Mouse (Mus musculus) MEL (cell line): ENCODE results near the gene Myo18a. TPM values are rescaled to one million over a fixed set of nuclear protein-coding genes. Genes with fewer than 3 reads are reported as not detected.

ENCODE experiments used
- DNase-seq: peaks from one replicate; pipeline ENCODE4 v3.0.0; 2011; ENCODE audit warnings: low read depth, low spot score
- H3K27ac ChIP-seq: 2 replicates; pipeline ENCODE4 v1.5.1; 2012; ENCODE audit warnings: low read depth, mild to moderate bottlenecking, control low read depth, low read length, moderate library complexity; ENCODE audit not compliant: control insufficient read depth
- H3K27me3 ChIP-seq, 2 experiments: fragments of 150-350 bp in 1 of 2; sonication (generic) in 1 of 2; 2 replicates each; pipeline ENCODE4 v1.6.1; 2012; ENCODE audit warnings: low read length in 2 of 2, mild to moderate bottlenecking in 2 of 2, improper control_type of control experiment in 1 of 2, moderate library complexity in 1 of 2; ENCODE audit not compliant: insufficient read depth in 2 of 2, control insufficient read depth in 1 of 2
- H3K36me3 ChIP-seq, 2 experiments: 2 replicates each; pipeline ENCODE4 v1.6.1; 2012 to 2014; ENCODE audit warnings: low read length in 2 of 2, improper control_type of control experiment in 1 of 2, inconsistent platforms in 1 of 2, mild to moderate bottlenecking in 1 of 2; ENCODE audit not compliant: insufficient read depth in 2 of 2, control insufficient read depth in 1 of 2
- H3K4me1 ChIP-seq, 2 experiments: fragments of 150-350 bp in 1 of 2; sonication (generic) in 1 of 2; 2 replicates each; pipeline ENCODE4 v1.6.1; 2012; ENCODE audit warnings: low read length in 2 of 2, improper control_type of control experiment in 1 of 2, mild to moderate bottlenecking in 1 of 2; ENCODE audit not compliant: insufficient read depth in 2 of 2, control insufficient read depth in 1 of 2
- H3K4me3 ChIP-seq, 2 experiments: fragments of 150-350 bp in 1 of 2; sonication (generic) in 1 of 2; 2 replicates each; pipeline ENCODE4 v1.5.1; 2012; ENCODE audit warnings: low read depth in 2 of 2, low read length in 2 of 2, mild to moderate bottlenecking in 2 of 2, moderate library complexity in 2 of 2, control low read depth in 1 of 2, improper control_type of control experiment in 1 of 2; ENCODE audit not compliant: control insufficient read depth in 1 of 2, insufficient read depth in 1 of 2
- H3K79me2 ChIP-seq: 2 replicates; pipeline ENCODE4 v1.6.1; 2012; ENCODE audit warnings: mild to moderate bottlenecking, low read length, moderate library complexity; ENCODE audit not compliant: control insufficient read depth, poor library complexity, insufficient read depth
- H3K9ac ChIP-seq: 2 replicates; pipeline ENCODE4 v1.6.1; 2012; ENCODE audit warnings: low read depth, mild to moderate bottlenecking, control low read depth, low read length, moderate library complexity; ENCODE audit not compliant: control insufficient read depth, poor library complexity, severe bottlenecking
- H3K9me3 ChIP-seq: fragments of 150-350 bp; sonication (generic); replicated peaks from 2 replicates; pipeline ENCODE4 v1.6.1; 2012; ENCODE audit warnings: mild to moderate bottlenecking, low read length, improper control_type of control experiment, moderate library complexity; ENCODE audit not compliant: insufficient read depth
- BHLHE40 ChIP-seq: IDR thresholded peaks from 2 replicates; pipeline ENCODE4 v1.6.1; 2012; ENCODE audit warnings: low read depth, mild to moderate bottlenecking, inconsistent platforms, low read length, improper control_type of control experiment, borderline replicate concordance
- CHD1 ChIP-seq: IDR thresholded peaks from 2 replicates; pipeline ENCODE4 v1.6.1; 2012; ENCODE audit warnings: low read depth, mild to moderate bottlenecking, inconsistent platforms, low read length, improper control_type of control experiment
- CTCF ChIP-seq, 3 experiments: IDR thresholded peaks in 2 of 3; conservative IDR thresholded peaks in 1 of 3; 2 replicates each; pipeline ENCODE4 v1.5.1; 2011 to 2012; ENCODE audit warnings: low read length in 3 of 3, low read depth in 2 of 3, mild to moderate bottlenecking in 2 of 3, improper control_type of control experiment in 1 of 3, inconsistent platforms in 1 of 3, mixed read lengths in 1 of 3, moderate library complexity in 1 of 3; ENCODE audit not compliant: control insufficient read depth in 1 of 3, insufficient read depth in 1 of 3, poor library complexity in 1 of 3, severe bottlenecking in 1 of 3
- E2F4 ChIP-seq: IDR thresholded peaks from 2 replicates; pipeline ENCODE4 v1.6.1; 2011; ENCODE audit warnings: low read depth, low read length, improper control_type of control experiment, borderline replicate concordance
- ELF1 ChIP-seq: IDR thresholded peaks from 2 replicates; pipeline ENCODE4 v1.6.1; 2014; ENCODE audit warnings: low read depth, mild to moderate bottlenecking, inconsistent platforms, low read length, improper control_type of control experiment, moderate library complexity
- EP300 ChIP-seq, 2 experiments: IDR thresholded peaks; 2 replicates each; pipeline ENCODE4 v1.6.1; 2011; ENCODE audit warnings: improper control_type of control experiment in 2 of 2, low read length in 2 of 2, low read depth in 1 of 2, mild to moderate bottlenecking in 1 of 2
- ETS1 ChIP-seq: IDR thresholded peaks from 2 replicates; pipeline ENCODE4 v1.6.1; 2012; ENCODE audit warnings: low read depth, mild to moderate bottlenecking, inconsistent platforms, low read length, improper control_type of control experiment, moderate library complexity
- GATA1 ChIP-seq: IDR thresholded peaks from 2 replicates; pipeline ENCODE4 v1.6.1; 2011; ENCODE audit warnings: low read depth, low read length, improper control_type of control experiment
- HCFC1 ChIP-seq: IDR thresholded peaks from 2 replicates; pipeline ENCODE4 v1.6.1; 2012; ENCODE audit warnings: low read depth, mild to moderate bottlenecking, inconsistent platforms, low read length, improper control_type of control experiment, moderate library complexity
- JUND ChIP-seq: IDR thresholded peaks from 2 replicates; pipeline ENCODE4 v1.6.1; 2011; ENCODE audit warnings: low read depth, mild to moderate bottlenecking, improper control_type of control experiment, low read length
- MAX ChIP-seq: IDR thresholded peaks from 2 replicates; pipeline ENCODE4 v1.6.1; 2011; ENCODE audit warnings: low read length, improper control_type of control experiment
- MAZ ChIP-seq: IDR thresholded peaks from 2 replicates; pipeline ENCODE4 v1.6.1; 2012; ENCODE audit warnings: low read depth, mild to moderate bottlenecking, inconsistent platforms, low read length, improper control_type of control experiment
- MXI1 ChIP-seq: IDR thresholded peaks from 2 replicates; pipeline ENCODE4 v1.6.1; 2011; ENCODE audit warnings: mild to moderate bottlenecking, low read depth, low read length, improper control_type of control experiment
- MYC ChIP-seq: IDR thresholded peaks from 2 replicates; pipeline ENCODE4 v1.6.1; 2011; ENCODE audit warnings: low read depth, mild to moderate bottlenecking, low read length, improper control_type of control experiment, moderate library complexity
- NELFE ChIP-seq: IDR thresholded peaks from 2 replicates; pipeline ENCODE4 v1.6.1; 2011; ENCODE audit warnings: low read depth, low read length, improper control_type of control experiment
- NRF1 ChIP-seq: IDR thresholded peaks from 2 replicates; pipeline ENCODE4 v1.6.1; 2014; ENCODE audit warnings: low read depth, mild to moderate bottlenecking, inconsistent platforms, low read length, improper control_type of control experiment, moderate library complexity; ENCODE audit not compliant: poor library complexity, insufficient read depth, severe bottlenecking
- POLR2A ChIP-seq, 2 experiments: IDR thresholded peaks; 2 replicates each; pipeline ENCODE4 v1.6.1; 2011 to 2012; ENCODE audit warnings: low read length in 2 of 2, mild to moderate bottlenecking in 2 of 2, control low read depth in 1 of 2, improper control_type of control experiment in 1 of 2, low read depth in 1 of 2, moderate library complexity in 1 of 2; ENCODE audit not compliant: control insufficient read depth in 1 of 2, insufficient read depth in 1 of 2, poor library complexity in 1 of 2
- RAD21 ChIP-seq: IDR thresholded peaks from 2 replicates; pipeline ENCODE4 v1.6.1; 2011; ENCODE audit warnings: mild to moderate bottlenecking, low read depth, low read length, improper control_type of control experiment
- RCOR1 ChIP-seq: IDR thresholded peaks from 2 replicates; pipeline ENCODE4 v1.6.1; 2012; ENCODE audit warnings: low read depth, mild to moderate bottlenecking, inconsistent platforms, low read length, improper control_type of control experiment
- SIN3A ChIP-seq: IDR thresholded peaks from 2 replicates; pipeline ENCODE4 v1.6.1; 2012; ENCODE audit warnings: low read length, improper control_type of control experiment, inconsistent platforms
- SMC3 ChIP-seq: IDR thresholded peaks from 2 replicates; pipeline ENCODE4 v1.6.1; 2011; ENCODE audit warnings: low read depth, low read length, improper control_type of control experiment
- TBP ChIP-seq: IDR thresholded peaks from 2 replicates; pipeline ENCODE4 v1.8.0; 2011; ENCODE audit warnings: low read depth, low read length, improper control_type of control experiment
- TCF12 ChIP-seq: IDR thresholded peaks from 2 replicates; pipeline ENCODE4 v1.6.1; 2014; ENCODE audit warnings: low read depth, mild to moderate bottlenecking, inconsistent platforms, low read length, improper control_type of control experiment, moderate library complexity
- UBTF ChIP-seq: IDR thresholded peaks from 2 replicates; pipeline ENCODE4 v1.6.1; 2012; ENCODE audit warnings: low read depth, mild to moderate bottlenecking, inconsistent platforms, low read length, improper control_type of control experiment, moderate library complexity, borderline replicate concordance; ENCODE audit not compliant: insufficient read depth
- ZC3H11A ChIP-seq: IDR thresholded peaks from 2 replicates; pipeline ENCODE4 v1.6.1; 2012; ENCODE audit warnings: low read depth, mild to moderate bottlenecking, inconsistent platforms, low read length, improper control_type of control experiment
- ZMIZ1 ChIP-seq: IDR thresholded peaks from 2 replicates; pipeline ENCODE4 v1.6.1; 2012; ENCODE audit warnings: low read depth, mild to moderate bottlenecking, inconsistent platforms, low read length, improper control_type of control experiment, moderate library complexity
- ZNF384 ChIP-seq: IDR thresholded peaks from 2 replicates; pipeline ENCODE4 v1.6.1; 2012; ENCODE audit warnings: low read depth, mild to moderate bottlenecking, inconsistent platforms, low read length, improper control_type of control experiment
- polyA plus RNA-seq, 2 experiments: library from polyadenylated mRNA; stranded (reverse) in 1 of 2; unstranded in 1 of 2; fragments of >175 nt in 1 of 2; fragments of >200 nt in 1 of 2; gene quantifications; 2 replicates each; pipeline versions ENCODE4 v1.2.1 to v1.2.4; 2012; ENCODE audit warnings: low replicate concordance in 2 of 2, low read depth in 1 of 2; ENCODE audit not compliant: insufficient read length in 2 of 2, insufficient read depth in 1 of 2, missing spikeins in 1 of 2
- total RNA-seq: library from RNA; depleted of rRNA; stranded (reverse); fragments of 300-350 nt; gene quantifications from 2 replicates; pipeline ENCODE4 v1.2.3, GENCODE M21; 2012

Myo18a gene
- total and polyA plus RNA-seq, 3 experiments, result 13.1 to 18.0 TPM; not detected in 1

- TF ChIP-seq ELF1 (no peak), MAZ (no peak), UBTF (no peak), BHLHE40 (no peak), CTCF (IDR thresholded peaks at IDR 0.05 in 2 of 3, conservative IDR thresholded peaks at IDR 0.05 in 1 of 3; ENCODE audit: control insufficient read depth in 1 of 3, insufficient read depth in 1 of 3, low read depth in 2 of 3, low read length in 3 of 3, poor library complexity in 1 of 3, severe bottlenecking in 1 of 3) (no peak), NRF1 (no peak), NELFE (no peak), JUND (no peak), SIN3A (no peak; the same call in 1 of the 2 replicates), ETS1 (no peak), ZC3H11A (no peak), E2F4 (no peak), MXI1 (no peak), CHD1 (no peak), RCOR1 (no peak), EP300 (IDR thresholded peaks at IDR 0.05; ENCODE audit: low read depth in 1 of 2, low read length in 2 of 2) (no peak), ZNF384 (no peak), RAD21 (no peak), MAX (no peak), SMC3 (no peak)
- H3K9me3 ChIP-seq, result no peaks in the 10 kb centered on the region
- H3K27ac ChIP-seq, result peak overlapping the region; percentile 95
- H3K9ac ChIP-seq, result peak overlapping the region; percentile 75
- peaks cover 24 to 39% of the 10 kb centered on the region in 2 experiments for H3K4me1 ChIP-seq
- no peaks in the 10 kb centered on the region for H3K27me3 ChIP-seq
- H3K36me3 ChIP-seq, result peaks cover 0 to 33% of the 10 kb centered on the region in 2 experiments; a peak in 2 of 4 replicates
- H3K79me2 ChIP-seq, result no peaks in the 10 kb centered on the region; the same call in 1 of the 2 replicates
- peak overlapping the region; percentile 29 to 54 for H3K4me3 ChIP-seq
- no peak for DNase-seq
Measured at GRCm38 (mm10) chr11:77785396-77785767, 22.3 kb downstream of the Myo18a start.

- H3K27me3 ChIP-seq, result no peaks in the 10 kb centered on the region
- peaks cover 28 to 41% of the 10 kb centered on the region in 2 experiments for H3K4me1 ChIP-seq
- peaks cover 0 to 38% of the 10 kb centered on the region in 2 experiments; a peak in 2 of 4 replicates for H3K36me3 ChIP-seq
- DNase-seq, result peak; percentile 88
- peak overlapping the region; percentile 95 for H3K27ac ChIP-seq
- peak overlapping the region; percentile 75 for H3K9ac ChIP-seq
- no peaks in the 10 kb centered on the region for H3K9me3 ChIP-seq
- TF ChIP-seq UBTF (no peak), TCF12 (0 out of 2 replicates have a peak, but pooled peaks have one; percentile 32), ETS1 (0 out of 2 replicates have a peak, but pooled peaks have one; percentile 11), POLR2A (IDR thresholded peaks at IDR 0.05; ENCODE audit: control insufficient read depth in 1 of 2, insufficient read depth in 1 of 2, low read depth in 1 of 2, low read length in 2 of 2, poor library complexity in 1 of 2) (peak; percentile 22 to 88; a peak in 2 of 4 replicates), TBP (peak; percentile 79), MYC (0 out of 2 replicates have a peak, but pooled peaks have one; percentile 37), ZMIZ1 (0 out of 2 replicates have a peak, but pooled peaks have one; percentile 29), NELFE (peak; percentile 83), RCOR1 (no peak), CTCF (IDR thresholded peaks at IDR 0.05 in 2 of 3, conservative IDR thresholded peaks at IDR 0.05 in 1 of 3; ENCODE audit: control insufficient read depth in 1 of 3, insufficient read depth in 1 of 3, low read depth in 2 of 3, low read length in 3 of 3, poor library complexity in 1 of 3, severe bottlenecking in 1 of 3) (no peak), EP300 (IDR thresholded peaks at IDR 0.05; ENCODE audit: low read depth in 1 of 2, low read length in 2 of 2) (peak; percentile 18 to 60; a peak in 3 of 4 replicates), HCFC1 (peak; percentile 71), ELF1 (peak; percentile 53), GATA1 (no peak)
- H3K79me2 ChIP-seq, result no peaks in the 10 kb centered on the region; the same call in 1 of the 2 replicates
- peak overlapping the region; percentile 29 to 54; a peak in 3 of 4 replicates for H3K4me3 ChIP-seq
Measured at GRCm38 (mm10) chr11:77785768-77786561, 22.9 kb downstream of the Myo18a start.
